Mouse (Mus musculus) urinary bladder, postnatal 14 days (tissue): ENCODE results near the gene Fibcd1.

Experiments
- DNase-seq: peaks from one replicate; pipeline ENCODE4 v3.0.0; 2021; ENCODE audit warnings: low spot score

Gene Fibcd1

GRCm38 (mm10) chr2:31845896-31846691 lies at the start of gene Fibcd1:
Gene Fibcd1, minus strand, starts transcription at chr2:31846005.
- peak; percentile 14 for DNase-seq

- no peak for DNase-seq
Observed at GRCm38 (mm10) chr2:31894221-31894870, 48.5 kb upstream of the Fibcd1 start.

GRCm38 (mm10) chr2:31893110-31893669 lies 47.4 kb upstream of the Fibcd1 start:
- no peak for DNase-seq

GRCm38 (mm10) chr2:31891219-31891618 lies 45.4 kb upstream of the Fibcd1 start:
- DNase-seq, result no peak

- DNase-seq, result no peak
Observed at GRCm38 (mm10) chr2:31888871-31889270, 43.1 kb upstream of the Fibcd1 start.

GRCm38 (mm10) chr2:31887030-31887429 lies 41.2 kb upstream of the Fibcd1 start, which contains the start of gene Lamc3:
Gene Lamc3, plus strand, starts transcription at chr2:31887291.
- peak; percentile 53 for DNase-seq

GRCm38 (mm10) chr2:31884806-31885205 lies 39.0 kb upstream of the Fibcd1 start:
- DNase-seq, result peak; percentile 30

GRCm38 (mm10) chr2:31883061-31883460 lies 37.3 kb upstream of the Fibcd1 start:
- no peak for DNase-seq

- DNase-seq, result no peak
Observed at GRCm38 (mm10) chr2:31880868-31881267, 35.1 kb upstream of the Fibcd1 start.

- DNase-seq, result no peak
Observed at GRCm38 (mm10) chr2:31878610-31879009, 32.8 kb upstream of the Fibcd1 start.

GRCm38 (mm10) chr2:31876446-31876845 lies 30.6 kb upstream of the Fibcd1 start:
- DNase-seq, result no peak

- DNase-seq, result no peak
Observed at GRCm38 (mm10) chr2:31874290-31874855, 28.6 kb upstream of the Fibcd1 start.

- DNase-seq, result no peak
Observed at GRCm38 (mm10) chr2:31870683-31871082, 24.9 kb upstream of the Fibcd1 start.

GRCm38 (mm10) chr2:31869692-31870091 lies 23.9 kb upstream of the Fibcd1 start:
- DNase-seq, result no peak

GRCm38 (mm10) chr2:31868538-31869164 lies 22.8 kb upstream of the Fibcd1 start:
- no peak for DNase-seq

- DNase-seq, result no peak
Observed at GRCm38 (mm10) chr2:31867773-31868537, 22.1 kb upstream of the Fibcd1 start.

- no peak for DNase-seq
Observed at GRCm38 (mm10) chr2:31865794-31866193, 20.0 kb upstream of the Fibcd1 start.

GRCm38 (mm10) chr2:31865322-31865721 lies 19.5 kb upstream of the Fibcd1 start:
- DNase-seq, result no peak

- DNase-seq, result no peak
Observed at GRCm38 (mm10) chr2:31864891-31865290, 19.1 kb upstream of the Fibcd1 start.

GRCm38 (mm10) chr2:31863766-31864165 lies 18.0 kb upstream of the Fibcd1 start:
- DNase-seq, result no peak

- DNase-seq, result no peak
Observed at GRCm38 (mm10) chr2:31862919-31863318, 17.1 kb upstream of the Fibcd1 start.
